Mouse (Mus musculus): Measurements from ENCODE around the gene Stam.

- TF ChIP-seq MAX (IDR thresholded peaks at IDR 0.05; ENCODE audit: low read depth) (no peak), POLR2A (IDR thresholded peaks at IDR 0.05; ENCODE audit: insufficient read length, low read depth) (no peak), MYOD1 (IDR thresholded peaks at IDR 0.05; ENCODE audit: control insufficient read depth in 1 of 3, insufficient read length in 2 of 3, low read depth in 2 of 3) (no peak), USF1 (IDR thresholded peaks at IDR 0.05; ENCODE audit: low read depth) (no peak), SRF (IDR thresholded peaks at IDR 0.05; ENCODE audit: control insufficient read depth, insufficient read length, low read depth) (no peak), TCF12 (IDR thresholded peaks at IDR 0.05; ENCODE audit: insufficient read depth, poor library complexity, severe bottlenecking) (no peak), TCF3 (IDR thresholded peaks at IDR 0.05; ENCODE audit: insufficient read length, low read depth) (no peak), REST (IDR thresholded peaks at IDR 0.05; ENCODE audit: insufficient read depth, insufficient read length) (no peak)
These were observed 52.5 kb downstream of the Stam start for GRCm38 (mm10) chr2:14126387-14126786.

Data from myocyte (in vitro differentiated cells).